Mouse (Mus musculus): ENCODE measurements around the gene Smg1.

Smg1 gene

GRCm38 (mm10) chr7:118102678-118103461 lies 140.6 kb downstream of the Smg1 start:
- DNase-seq = peak; percentile 10

DNA sequence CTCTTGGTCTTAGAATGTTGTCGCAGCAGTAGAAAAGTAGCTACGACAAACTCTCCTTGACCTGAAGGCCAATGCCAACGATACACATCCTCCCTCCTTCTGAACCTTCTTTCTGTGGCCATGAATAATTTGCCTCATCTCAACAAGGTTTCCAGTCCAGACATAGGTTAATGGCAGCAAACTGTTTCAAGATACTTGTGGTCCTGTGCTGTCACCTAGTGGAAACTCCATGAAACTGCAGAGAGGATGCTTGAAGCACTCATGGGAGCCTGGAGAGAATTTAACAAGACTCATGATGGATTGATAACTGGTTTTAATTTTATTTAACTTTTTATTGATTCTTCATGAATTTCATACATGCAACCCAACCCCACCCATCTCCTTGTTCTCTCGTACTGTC lies 141.2 kb downstream of the Smg1 start:
- peak; percentile 42 for DNase-seq

DNA sequence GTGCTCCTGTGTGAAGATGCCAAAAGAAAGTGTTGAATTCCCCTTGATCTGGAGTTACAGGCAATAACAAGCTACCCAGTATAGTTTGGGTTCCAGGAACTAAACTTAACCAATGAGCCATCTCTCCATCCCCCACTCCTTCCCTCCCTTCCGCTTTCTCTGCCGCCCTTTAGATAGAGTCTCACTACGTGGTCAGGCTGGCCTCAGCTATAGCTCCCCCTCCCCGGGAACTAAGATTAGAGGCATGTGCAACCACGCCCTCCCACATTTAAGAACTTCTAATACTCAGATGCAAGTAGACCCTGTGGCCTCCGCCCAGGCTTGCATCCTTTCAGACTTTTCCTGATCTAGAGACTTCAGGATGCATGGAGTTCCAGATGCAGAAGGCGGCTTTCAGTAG lies 145.9 kb downstream of the Smg1 start:
- DNase-seq = no peak
